Mouse (Mus musculus) bone marrow, adult 2 months (tissue): Measurements from ENCODE around the gene Myh10.

Experiments
- CTCF ChIP-seq: fragments of 200-500 bp; IDR thresholded peaks from 2 replicates; pipeline ENCODE4 v1.5.1; 2011; ENCODE audit warnings: low read length, control low read depth; ENCODE audit not compliant: control insufficient read depth, insufficient read depth
- POLR2A ChIP-seq: fragments of 200-500 bp; IDR thresholded peaks from 2 replicates; pipeline ENCODE4 v1.6.1; 2011; ENCODE audit warnings: low read depth, mild to moderate bottlenecking, control low read depth, low read length, borderline replicate concordance; ENCODE audit not compliant: control insufficient read depth

DNA sequence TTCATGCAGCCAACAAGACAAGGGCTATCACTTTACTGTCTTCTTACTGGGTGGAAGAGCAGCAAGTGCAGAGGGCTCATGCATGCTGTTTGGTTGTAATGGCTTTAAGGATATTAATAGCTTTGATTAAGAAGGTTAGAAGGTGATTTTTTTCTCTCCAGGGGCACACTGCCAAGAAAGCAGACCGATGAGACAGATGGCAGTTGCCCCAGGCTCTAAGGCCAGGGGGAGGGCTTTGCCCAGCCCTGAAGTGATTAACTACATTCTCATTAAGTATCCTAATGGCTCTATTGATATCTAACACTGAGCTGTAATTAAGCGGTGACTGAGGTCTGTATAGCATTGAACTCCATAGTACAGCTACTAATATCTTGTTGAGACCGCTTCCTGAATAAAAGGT is 73.3 kb downstream of the Myh10 start:
- TF ChIP-seq CTCF, result no peak
- no peak for TF ChIP-seq POLR2A
